Mouse (Mus musculus) neural tube, embryonic 12.5 days (tissue): ENCODE results near the gene Gm10377. TPM values are rescaled to one million over a fixed set of nuclear protein-coding genes. Genes with fewer than 3 reads are reported as not detected.
"Not testable (repeated sequence)": the region's sequence is repeated elsewhere in the genome, so short reads cannot be mapped to it uniquely, and the experiment has no call there.

Source experiments
- ATAC-seq: fragments of 200-750 bp; cut with Nextera tagmentation; 2 replicates; pipeline ENCODE4 v1.8.0; 2017; ENCODE audit warnings: low read depth, mild to moderate bottlenecking, moderate TSS enrichment, moderate library complexity; ENCODE audit not compliant: low FRiP score
- H3K27ac ChIP-seq: fragments of 300-500 bp; sonication (generic); 2 replicates; pipeline ENCODE4 v1.5.1; 2016
- H3K27me3 ChIP-seq: fragments of 300-500 bp; sonication (generic); replicated peaks from 2 replicates; pipeline ENCODE4 v1.6.1; 2016; ENCODE audit warnings: mild to moderate bottlenecking
- H3K36me3 ChIP-seq: fragments of 300-500 bp; sonication (generic); 2 replicates; pipeline ENCODE4 v1.6.1; 2016; ENCODE audit warnings: mild to moderate bottlenecking
- H3K4me1 ChIP-seq: fragments of 300-500 bp; sonication (generic); 2 replicates; pipeline ENCODE4 v1.6.1; 2016
- H3K4me2 ChIP-seq: fragments of 300-500 bp; sonication (generic); replicated peaks from 2 replicates; pipeline ENCODE4 v1.6.1; 2016; ENCODE audit warnings: mild to moderate bottlenecking
- H3K4me3 ChIP-seq: fragments of 300-500 bp; sonication (generic); 2 replicates; pipeline ENCODE4 v1.5.1; 2016
- H3K9ac ChIP-seq: fragments of 300-500 bp; sonication (generic); 2 replicates; pipeline ENCODE4 v1.6.1; 2016; ENCODE audit warnings: mild to moderate bottlenecking
- H3K9me3 ChIP-seq: fragments of 300-500 bp; sonication (generic); 2 replicates; pipeline ENCODE4 v1.6.1; 2016; ENCODE audit warnings: mild to moderate bottlenecking
- WGBS: fragments of 180-500 bp; shearing (Covaris S2); methylation state at CpG from one replicate; pipeline ENCODE4 v1.1.7; 2016; 5-methylcytosine and 5-hydroxymethylcytosine counted together
- polyA plus RNA-seq: library from polyadenylated mRNA; unstranded; fragments of >200 nt; fragmentation: Nextera tagmentation; extraction: Ambion mirVana; gene quantifications from 2 replicates; pipeline ENCODE4 v1.2.1, GENCODE M21; 2016

Gene Gm10377
- not detected in 2 replicates for polyA plus RNA-seq

- not testable (repeated sequence) for H3K27ac ChIP-seq, H3K4me3 ChIP-seq, H3K4me1 ChIP-seq, H3K9ac ChIP-seq, H3K4me2 ChIP-seq, H3K27me3 ChIP-seq, H3K9me3 ChIP-seq, ATAC-seq, H3K36me3 ChIP-seq
Observed at GRCm38 (mm10) chr14:42797887-42798286, at the start of gene Gm10377. Gene Gm10377, minus strand, starts transcription at chr14:42797987.

GRCm38 (mm10) chr14:42768721-42769120, 29.1 kb downstream of the Gm10377 start, which contains the start of gene Gm3015:
Gene Gm3015, minus strand, starts transcription at chr14:42768821.
- WGBS, result 58% methylated on average over 1 of the region's 1 CpGs
- not testable (repeated sequence) for ATAC-seq

More at GRCm38 (mm10) chr14:42768721-42769120, 29.1 kb downstream of the Gm10377 start, which contains the start of gene Gm3015:
- not testable (repeated sequence) for H3K9ac ChIP-seq, H3K4me2 ChIP-seq, H3K27ac ChIP-seq, H3K4me3 ChIP-seq, H3K9me3 ChIP-seq, H3K4me1 ChIP-seq, H3K36me3 ChIP-seq, H3K27me3 ChIP-seq

Other genes with a start within 250 kb of the Gm10377 start
- not detected in 2 replicates for gene Gm17124, start 198.1 kb downstream of the Gm10377 start, polyA plus RNA-seq
- gene Gm3633, start 156.1 kb downstream of the Gm10377 start, polyA plus RNA-seq, result not detected in 2 replicates
- gene Gm10378, start 142.0 kb downstream of the Gm10377 start, polyA plus RNA-seq, result not detected in 2 replicates
- not detected in 2 replicates for gene Gm3015, start 29.2 kb downstream of the Gm10377 start, polyA plus RNA-seq
- gene Gm21977, start 55.5 kb upstream of the Gm10377 start, polyA plus RNA-seq, result not detected in 2 replicates
- gene Gm8082, start 195.6 kb upstream of the Gm10377 start, polyA plus RNA-seq, result not detected in 2 replicates
- gene Gm10376, start 217.6 kb upstream of the Gm10377 start, polyA plus RNA-seq, result not detected in 2 replicates